Mouse (Mus musculus): ENCODE results near the gene Cpne1.

Gene Cpne1

DNA sequence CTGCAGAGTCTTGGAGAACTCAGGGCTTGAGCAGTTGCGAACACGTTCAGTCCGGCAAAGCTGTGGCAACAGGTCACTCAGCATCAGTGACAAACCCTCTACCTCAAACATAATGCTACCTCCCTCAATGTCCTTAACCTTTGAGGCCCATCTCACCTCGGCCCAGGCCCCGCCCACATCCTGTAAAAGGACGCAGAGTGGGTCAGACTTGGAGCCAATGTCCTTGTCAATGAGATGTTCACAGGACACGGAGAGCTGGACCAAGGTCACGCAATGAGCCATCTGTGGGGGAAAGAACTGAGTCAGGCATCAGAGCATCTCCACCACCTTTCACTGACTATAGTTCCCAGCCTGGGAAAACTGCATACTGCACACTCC lies 32.6 kb downstream of the Cpne1 start:
- no peak for DNase-seq

DNA sequence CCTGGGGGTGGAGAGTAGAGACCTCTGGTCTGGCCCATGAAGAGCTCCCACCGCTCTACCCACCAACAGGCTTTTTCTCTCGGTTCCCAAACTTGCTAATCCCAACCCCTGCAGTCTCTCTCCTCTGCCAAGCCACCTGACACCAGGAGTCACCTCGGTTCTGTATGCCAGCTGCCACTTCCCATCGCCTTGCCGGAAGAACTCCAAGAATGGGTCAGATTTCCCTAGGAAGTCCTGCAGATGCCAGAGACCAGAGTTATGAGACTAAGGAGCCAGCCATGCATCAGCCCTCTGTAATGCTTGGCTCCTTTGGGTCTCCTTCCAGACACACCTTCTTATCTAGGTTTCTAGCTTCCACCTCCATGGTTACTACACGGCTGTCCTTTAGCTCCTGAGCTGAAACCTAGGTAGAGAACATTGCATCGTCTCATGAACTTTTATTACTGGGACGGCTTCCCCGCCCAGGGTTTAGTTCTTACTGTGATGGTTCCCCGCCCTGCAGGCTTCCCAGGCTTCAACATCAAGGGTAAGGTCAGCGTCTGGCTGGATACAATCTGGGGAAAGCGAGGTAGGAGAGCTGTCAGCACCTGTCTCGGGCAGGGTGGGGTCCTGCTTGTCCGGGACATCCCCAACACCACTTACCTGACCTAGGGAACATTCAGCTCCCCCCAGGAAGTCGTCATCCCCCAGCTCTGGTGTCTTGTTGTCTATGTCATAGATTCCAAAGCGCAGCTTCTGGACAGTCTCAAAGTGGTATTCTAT lies 33.2 kb downstream of the Cpne1 start:
- no peak for DNase-seq

DNA sequence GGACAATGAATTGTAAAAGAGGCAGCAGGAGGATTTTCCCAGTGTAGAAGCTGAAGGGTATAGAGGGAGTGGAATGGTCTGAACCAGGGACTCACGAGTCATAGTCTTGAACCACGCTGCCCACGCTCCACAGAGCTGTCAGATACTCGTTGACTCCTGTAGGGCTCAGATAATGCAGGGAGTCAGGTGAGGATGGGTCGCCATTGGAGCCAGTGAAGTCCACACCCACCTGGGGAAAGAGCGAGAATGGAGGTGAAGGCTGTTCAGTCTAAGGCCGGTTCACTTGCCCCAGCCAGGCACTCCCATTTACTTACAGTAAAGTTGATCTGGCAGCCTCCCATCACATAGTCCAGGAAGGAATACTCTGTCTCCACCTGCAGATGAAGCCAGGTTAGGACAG lies 34.3 kb downstream of the Cpne1 start:
- no peak for DNase-seq

DNA sequence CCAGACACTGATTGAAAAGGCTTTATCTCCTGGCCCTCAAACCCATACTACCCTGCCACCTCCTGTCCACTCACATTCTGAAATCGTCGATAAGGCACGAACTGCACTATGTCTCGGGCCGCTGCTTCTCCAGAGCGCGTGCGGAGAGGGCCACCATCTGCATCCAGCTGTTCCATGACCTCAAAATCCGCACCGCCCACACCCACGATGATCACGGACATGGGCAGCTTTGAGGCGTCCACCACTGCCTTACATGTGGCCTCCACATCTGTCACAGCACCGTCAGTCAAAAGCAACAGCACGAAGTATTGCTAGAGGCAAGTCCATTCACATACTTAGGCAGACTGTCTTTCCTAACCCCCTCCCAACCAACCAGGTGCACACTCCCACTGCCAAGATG lies 38.0 kb downstream of the Cpne1 start:
- DNase-seq, result no peak

DNA sequence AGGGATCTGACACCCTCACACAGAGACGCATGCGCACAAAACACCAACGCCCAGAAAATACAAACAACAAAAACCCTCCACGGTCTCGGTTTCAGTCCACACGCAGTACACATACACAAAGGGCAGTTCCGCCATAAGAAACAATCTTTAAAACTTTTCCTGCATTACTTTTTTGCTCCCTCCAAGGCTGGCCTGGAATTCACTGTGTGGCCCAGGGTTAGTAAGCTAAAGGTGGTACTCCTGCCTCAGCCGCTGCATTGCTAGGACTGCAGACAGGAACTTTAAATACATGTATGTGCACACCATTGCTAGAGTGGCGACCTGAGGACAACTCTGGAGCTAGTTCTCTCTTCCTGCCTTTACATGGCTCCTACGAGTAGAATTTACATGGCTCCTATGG lies 40.5 kb downstream of the Cpne1 start:
- no peak for DNase-seq

DNA sequence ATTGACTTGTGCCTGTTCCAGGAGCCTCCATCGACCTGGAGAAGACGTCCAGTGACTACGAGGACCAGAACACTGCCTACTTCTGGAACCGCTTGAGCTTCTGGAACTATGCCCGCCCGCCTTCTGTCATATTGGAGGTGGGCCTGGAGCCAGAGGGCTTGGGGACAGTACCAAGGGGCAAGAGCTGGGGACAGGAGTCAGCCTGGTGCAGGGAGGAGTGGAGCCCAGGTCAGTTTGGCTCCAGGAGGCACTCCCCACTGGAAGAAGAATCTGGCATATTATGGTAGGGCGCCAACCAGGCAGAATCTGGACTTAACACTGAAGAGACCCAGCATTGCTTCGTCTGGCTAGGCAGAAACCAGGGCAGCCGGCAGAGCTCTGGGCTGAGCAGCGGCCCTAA lies 43.8 kb downstream of the Cpne1 start:
- DNase-seq, result no peak

DNA sequence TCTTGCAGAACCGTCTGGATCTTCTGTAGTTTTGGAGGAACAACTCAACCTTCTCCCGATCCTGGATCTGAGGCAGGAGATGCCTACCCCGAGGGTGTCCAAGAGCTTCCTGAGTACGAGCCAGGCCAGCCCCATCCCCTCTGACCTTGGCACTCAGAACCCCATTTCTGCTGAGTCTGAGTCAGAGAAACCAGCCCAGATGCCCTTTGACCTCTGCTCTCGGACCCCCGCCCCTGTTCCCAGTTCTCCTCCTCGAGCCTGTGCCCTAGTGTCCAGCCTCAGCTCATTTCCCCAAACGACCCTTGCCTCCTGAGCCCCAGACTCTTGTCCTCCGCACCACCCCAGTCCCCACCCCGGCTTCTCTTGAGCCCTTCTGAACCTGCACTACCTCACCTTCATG lies 45.6 kb downstream of the Cpne1 start:
- no peak for DNase-seq

DNA sequence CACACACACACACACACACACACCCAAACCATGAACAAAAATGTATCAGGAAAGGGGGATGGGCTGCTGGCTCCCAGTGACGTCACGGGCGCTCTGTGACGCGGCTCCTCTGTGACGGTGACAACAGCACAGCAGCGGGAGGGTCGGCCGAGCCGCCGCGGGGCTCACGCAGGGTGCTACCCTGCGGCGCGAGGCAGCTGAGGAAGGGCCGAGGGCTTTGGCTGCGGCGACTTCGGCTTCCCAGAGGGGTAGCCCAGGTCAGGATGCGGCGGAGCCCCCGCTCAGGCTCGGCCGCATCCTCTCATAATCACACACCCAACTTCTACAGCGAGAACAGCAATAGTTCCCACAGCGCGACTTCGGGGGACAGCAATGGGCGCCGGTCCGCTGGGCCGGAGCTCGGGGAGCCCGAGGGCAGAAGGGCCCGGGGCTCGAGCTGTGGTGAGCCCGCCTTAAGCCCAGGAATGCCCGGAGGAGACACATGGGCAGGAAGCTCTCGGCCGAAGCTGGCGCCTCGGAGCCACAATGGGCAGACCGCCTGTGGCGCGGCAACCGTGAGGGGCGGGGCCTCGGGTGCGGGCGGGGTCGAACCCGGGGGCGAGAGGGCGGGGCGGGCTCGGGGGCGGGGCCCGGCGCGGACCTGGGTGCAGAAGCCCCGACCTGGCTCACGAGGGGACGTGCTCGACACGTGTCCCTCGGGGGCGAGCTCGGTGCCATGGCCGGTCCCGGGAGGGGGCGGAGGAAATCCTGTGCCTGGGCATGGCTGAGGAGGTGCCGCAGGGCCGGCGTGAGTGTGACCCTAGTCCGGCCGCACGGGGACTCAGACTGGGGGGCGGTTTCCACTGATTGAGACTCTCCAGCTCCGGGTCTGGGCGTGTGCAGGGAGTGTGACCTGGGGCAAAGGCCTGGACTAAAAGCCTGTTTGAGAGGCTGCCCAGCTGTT lies 46.4 kb downstream of the Cpne1 start, which contains the start of gene Spag4:
Gene Spag4 (plus strand): TSS at position 77 of the 943 bp plus-strand sequence.
- DNase-seq, result peak; percentile 92

DNA sequence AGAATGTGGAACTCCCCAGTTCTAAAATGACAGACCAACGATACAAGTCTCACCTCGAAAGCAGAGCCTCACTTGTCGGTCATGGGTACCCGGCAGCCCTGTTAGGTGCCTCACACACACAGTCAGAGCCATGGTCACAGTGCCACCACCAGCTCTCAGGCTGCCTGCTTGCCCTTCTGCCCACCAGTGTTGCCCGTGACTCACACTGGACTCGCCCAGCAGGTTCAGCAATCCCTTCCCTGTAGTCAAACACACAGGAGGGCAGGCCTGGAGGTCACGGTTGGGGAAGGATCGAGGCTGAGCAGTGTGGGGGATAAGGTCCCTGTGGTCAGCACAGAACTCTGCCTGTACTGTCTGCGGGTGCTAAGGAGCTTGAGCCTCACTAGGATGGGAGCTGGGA lies 58.9 kb downstream of the Cpne1 start, which contains the start of gene Fer1l4:
Gene Fer1l4 (minus strand): TSS at position 132 of the 400 bp plus-strand sequence.
- no peak for DNase-seq

DNA sequence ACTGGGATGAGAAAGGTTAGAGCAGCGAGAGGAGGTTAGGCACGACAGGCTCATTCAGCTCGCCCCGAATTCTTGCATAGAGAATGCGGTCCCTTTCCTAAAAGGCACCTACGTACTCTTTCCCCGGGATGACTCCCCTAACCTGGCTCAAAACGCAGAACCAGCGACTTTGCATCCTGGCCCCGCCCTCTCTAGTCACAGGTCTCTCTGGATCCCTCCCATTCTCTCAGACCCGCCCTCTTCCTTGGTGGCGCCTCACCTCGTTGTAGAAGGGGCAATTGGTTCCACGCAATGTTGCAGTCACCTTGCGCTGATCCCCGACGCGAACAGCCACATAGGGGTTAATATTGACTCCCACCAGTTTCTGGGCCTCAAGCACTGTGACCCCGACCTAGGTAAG lies 63.8 kb downstream of the Cpne1 start:
- DNase-seq, result peak; percentile 21 to 29

DNA sequence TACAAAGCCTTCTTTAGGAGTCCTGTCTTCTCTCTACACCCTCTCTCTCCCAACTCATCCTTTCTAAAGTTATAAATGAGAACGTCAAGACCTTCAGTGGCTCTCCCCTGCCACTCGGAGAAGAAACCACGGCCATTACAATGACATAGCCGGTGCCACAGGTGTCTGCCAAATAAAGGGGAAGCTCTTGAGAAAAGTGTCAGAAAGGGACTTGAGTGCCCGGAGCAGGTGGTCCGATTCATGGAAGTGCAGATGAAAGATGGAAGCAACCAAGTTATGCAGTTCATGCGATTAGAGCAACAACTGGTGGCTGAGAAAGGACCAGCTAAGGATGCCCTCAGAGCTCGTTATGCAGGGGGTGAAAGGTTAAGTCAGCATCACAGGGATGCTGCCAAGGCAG lies 68.9 kb downstream of the Cpne1 start:
- DNase-seq, result no peak

DNA sequence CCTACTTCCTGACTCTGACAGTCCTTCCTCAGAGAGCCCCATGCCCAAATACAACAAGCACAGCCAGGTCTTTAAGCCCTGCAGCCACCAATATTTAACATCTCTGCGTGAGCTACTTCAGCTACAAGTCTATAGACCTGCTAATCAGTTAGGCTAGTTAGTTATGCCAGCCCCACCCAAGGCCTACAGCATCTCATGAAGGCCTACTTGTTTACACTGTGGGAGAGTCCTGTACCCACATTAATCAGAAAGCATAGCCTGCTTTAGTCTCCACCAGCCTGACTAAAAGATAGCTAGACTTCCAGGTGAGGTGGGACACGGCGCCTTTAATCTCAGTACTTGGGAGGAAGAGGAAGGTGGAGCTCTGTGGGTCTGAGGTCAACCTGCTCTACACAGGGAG lies 72.4 kb downstream of the Cpne1 start:
- DNase-seq, result no peak

DNA sequence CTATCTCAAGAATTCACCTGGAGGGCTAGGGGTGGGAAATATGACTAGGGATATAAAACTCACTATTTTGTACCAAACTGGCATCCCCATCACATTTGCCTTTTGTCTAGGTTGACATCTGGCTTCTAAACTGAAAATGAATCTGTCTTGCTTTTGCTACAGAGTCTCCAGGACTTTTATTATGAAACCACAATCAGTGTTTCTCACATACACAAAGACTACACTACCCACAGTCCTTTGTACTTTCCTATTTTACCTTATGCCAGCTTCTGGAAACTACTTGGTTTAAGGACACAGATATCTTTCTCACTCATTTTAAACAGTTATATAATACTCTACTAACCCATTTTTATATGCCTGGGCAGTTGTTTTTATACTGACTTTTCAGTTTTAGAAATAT lies 86.3 kb downstream of the Cpne1 start:
- DNase-seq, result no peak
